Mouse (Mus musculus) MEL (cell line): ENCODE data around the gene Cltc. TPM values are rescaled to one million over a fixed set of nuclear protein-coding genes. Genes with fewer than 3 reads are reported as not detected.

Experiments used
- DNase-seq: peaks from one replicate; pipeline ENCODE4 v3.0.0; 2011; ENCODE audit warnings: low read depth, low spot score
- H3K27ac ChIP-seq: 2 replicates; pipeline ENCODE4 v1.5.1; 2012; ENCODE audit warnings: low read depth, mild to moderate bottlenecking, control low read depth, low read length, moderate library complexity; ENCODE audit not compliant: control insufficient read depth
- H3K27me3 ChIP-seq, 2 experiments: fragments of 150-350 bp in 1 of 2; sonication (generic) in 1 of 2; 2 replicates each; pipeline ENCODE4 v1.6.1; 2012; ENCODE audit warnings: low read length in 2 of 2, mild to moderate bottlenecking in 2 of 2, improper control_type of control experiment in 1 of 2, moderate library complexity in 1 of 2; ENCODE audit not compliant: insufficient read depth in 2 of 2, control insufficient read depth in 1 of 2
- H3K36me3 ChIP-seq, 2 experiments: 2 replicates each; pipeline ENCODE4 v1.6.1; 2012 to 2014; ENCODE audit warnings: low read length in 2 of 2, improper control_type of control experiment in 1 of 2, inconsistent platforms in 1 of 2, mild to moderate bottlenecking in 1 of 2; ENCODE audit not compliant: insufficient read depth in 2 of 2, control insufficient read depth in 1 of 2
- H3K4me1 ChIP-seq, 2 experiments: fragments of 150-350 bp in 1 of 2; sonication (generic) in 1 of 2; 2 replicates each; pipeline ENCODE4 v1.6.1; 2012; ENCODE audit warnings: low read length in 2 of 2, improper control_type of control experiment in 1 of 2, mild to moderate bottlenecking in 1 of 2; ENCODE audit not compliant: insufficient read depth in 2 of 2, control insufficient read depth in 1 of 2
- H3K4me3 ChIP-seq, 2 experiments: fragments of 150-350 bp in 1 of 2; sonication (generic) in 1 of 2; 2 replicates each; pipeline ENCODE4 v1.5.1; 2012; ENCODE audit warnings: low read depth in 2 of 2, low read length in 2 of 2, mild to moderate bottlenecking in 2 of 2, moderate library complexity in 2 of 2, control low read depth in 1 of 2, improper control_type of control experiment in 1 of 2; ENCODE audit not compliant: control insufficient read depth in 1 of 2, insufficient read depth in 1 of 2
- H3K79me2 ChIP-seq: 2 replicates; pipeline ENCODE4 v1.6.1; 2012; ENCODE audit warnings: mild to moderate bottlenecking, low read length, moderate library complexity; ENCODE audit not compliant: control insufficient read depth, poor library complexity, insufficient read depth
- H3K9ac ChIP-seq: 2 replicates; pipeline ENCODE4 v1.6.1; 2012; ENCODE audit warnings: low read depth, mild to moderate bottlenecking, control low read depth, low read length, moderate library complexity; ENCODE audit not compliant: control insufficient read depth, poor library complexity, severe bottlenecking
- H3K9me3 ChIP-seq: fragments of 150-350 bp; sonication (generic); replicated peaks from 2 replicates; pipeline ENCODE4 v1.6.1; 2012; ENCODE audit warnings: mild to moderate bottlenecking, low read length, improper control_type of control experiment, moderate library complexity; ENCODE audit not compliant: insufficient read depth
- CHD2 ChIP-seq: IDR thresholded peaks from 2 replicates; pipeline ENCODE4 v1.6.1; 2011; ENCODE audit warnings: low read length, improper control_type of control experiment
- CTCF ChIP-seq, 3 experiments: IDR thresholded peaks in 2 of 3; conservative IDR thresholded peaks in 1 of 3; 2 replicates each; pipeline ENCODE4 v1.5.1; 2011 to 2012; ENCODE audit warnings: low read length in 3 of 3, low read depth in 2 of 3, mild to moderate bottlenecking in 2 of 3, improper control_type of control experiment in 1 of 3, inconsistent platforms in 1 of 3, mixed read lengths in 1 of 3, moderate library complexity in 1 of 3; ENCODE audit not compliant: control insufficient read depth in 1 of 3, insufficient read depth in 1 of 3, poor library complexity in 1 of 3, severe bottlenecking in 1 of 3
- E2F4 ChIP-seq: IDR thresholded peaks from 2 replicates; pipeline ENCODE4 v1.6.1; 2011; ENCODE audit warnings: low read depth, low read length, improper control_type of control experiment, borderline replicate concordance
- ELF1 ChIP-seq: IDR thresholded peaks from 2 replicates; pipeline ENCODE4 v1.6.1; 2014; ENCODE audit warnings: low read depth, mild to moderate bottlenecking, inconsistent platforms, low read length, improper control_type of control experiment, moderate library complexity
- EP300 ChIP-seq, 2 experiments: IDR thresholded peaks; 2 replicates each; pipeline ENCODE4 v1.6.1; 2011; ENCODE audit warnings: improper control_type of control experiment in 2 of 2, low read length in 2 of 2, low read depth in 1 of 2, mild to moderate bottlenecking in 1 of 2
- ETS1 ChIP-seq: IDR thresholded peaks from 2 replicates; pipeline ENCODE4 v1.6.1; 2012; ENCODE audit warnings: low read depth, mild to moderate bottlenecking, inconsistent platforms, low read length, improper control_type of control experiment, moderate library complexity
- GATA1 ChIP-seq: IDR thresholded peaks from 2 replicates; pipeline ENCODE4 v1.6.1; 2011; ENCODE audit warnings: low read depth, low read length, improper control_type of control experiment
- HCFC1 ChIP-seq: IDR thresholded peaks from 2 replicates; pipeline ENCODE4 v1.6.1; 2012; ENCODE audit warnings: low read depth, mild to moderate bottlenecking, inconsistent platforms, low read length, improper control_type of control experiment, moderate library complexity
- JUND ChIP-seq: IDR thresholded peaks from 2 replicates; pipeline ENCODE4 v1.6.1; 2011; ENCODE audit warnings: low read depth, mild to moderate bottlenecking, improper control_type of control experiment, low read length
- MAFK ChIP-seq: IDR thresholded peaks from 2 replicates; pipeline ENCODE4 v1.6.1; 2011; ENCODE audit warnings: low read depth, mild to moderate bottlenecking, low read length, improper control_type of control experiment, borderline replicate concordance
- MAX ChIP-seq: IDR thresholded peaks from 2 replicates; pipeline ENCODE4 v1.6.1; 2011; ENCODE audit warnings: low read length, improper control_type of control experiment
- MAZ ChIP-seq: IDR thresholded peaks from 2 replicates; pipeline ENCODE4 v1.6.1; 2012; ENCODE audit warnings: low read depth, mild to moderate bottlenecking, inconsistent platforms, low read length, improper control_type of control experiment
- MEF2A ChIP-seq: IDR thresholded peaks from 2 replicates; pipeline ENCODE4 v1.6.1; 2014; ENCODE audit warnings: low read depth, mild to moderate bottlenecking, inconsistent platforms, low read length, improper control_type of control experiment; ENCODE audit not compliant: poor library complexity, insufficient replicate concordance, severe bottlenecking; ENCODE audit errors: extremely low read depth
- MXI1 ChIP-seq: IDR thresholded peaks from 2 replicates; pipeline ENCODE4 v1.6.1; 2011; ENCODE audit warnings: mild to moderate bottlenecking, low read depth, low read length, improper control_type of control experiment
- MYC ChIP-seq: IDR thresholded peaks from 2 replicates; pipeline ENCODE4 v1.6.1; 2011; ENCODE audit warnings: low read depth, mild to moderate bottlenecking, low read length, improper control_type of control experiment, moderate library complexity
- NELFE ChIP-seq: IDR thresholded peaks from 2 replicates; pipeline ENCODE4 v1.6.1; 2011; ENCODE audit warnings: low read depth, low read length, improper control_type of control experiment
- POLR2A ChIP-seq, 2 experiments: IDR thresholded peaks; 2 replicates each; pipeline ENCODE4 v1.6.1; 2011 to 2012; ENCODE audit warnings: low read length in 2 of 2, mild to moderate bottlenecking in 2 of 2, control low read depth in 1 of 2, improper control_type of control experiment in 1 of 2, low read depth in 1 of 2, moderate library complexity in 1 of 2; ENCODE audit not compliant: control insufficient read depth in 1 of 2, insufficient read depth in 1 of 2, poor library complexity in 1 of 2
- POLR2AphosphoS2 ChIP-seq: IDR thresholded peaks from 2 replicates; pipeline ENCODE4 v1.6.1; 2011; ENCODE audit warnings: low read length, improper control_type of control experiment
- POLR2AphosphoS5 ChIP-seq: IDR thresholded peaks from 2 replicates; pipeline ENCODE4 v1.6.1; 2012; ENCODE audit warnings: low read depth, borderline replicate concordance, mild to moderate bottlenecking, inconsistent platforms, low read length, moderate library complexity, mixed read lengths
- RAD21 ChIP-seq: IDR thresholded peaks from 2 replicates; pipeline ENCODE4 v1.6.1; 2011; ENCODE audit warnings: mild to moderate bottlenecking, low read depth, low read length, improper control_type of control experiment
- RCOR1 ChIP-seq: IDR thresholded peaks from 2 replicates; pipeline ENCODE4 v1.6.1; 2012; ENCODE audit warnings: low read depth, mild to moderate bottlenecking, inconsistent platforms, low read length, improper control_type of control experiment
- SIN3A ChIP-seq: IDR thresholded peaks from 2 replicates; pipeline ENCODE4 v1.6.1; 2012; ENCODE audit warnings: low read length, improper control_type of control experiment, inconsistent platforms
- SMC3 ChIP-seq: IDR thresholded peaks from 2 replicates; pipeline ENCODE4 v1.6.1; 2011; ENCODE audit warnings: low read depth, low read length, improper control_type of control experiment
- TAL1 ChIP-seq: IDR thresholded peaks from 2 replicates; pipeline ENCODE4 v1.6.1; 2012; ENCODE audit warnings: mild to moderate bottlenecking, inconsistent platforms, low read length, moderate library complexity, mixed read lengths
- TBP ChIP-seq: IDR thresholded peaks from 2 replicates; pipeline ENCODE4 v1.8.0; 2011; ENCODE audit warnings: low read depth, low read length, improper control_type of control experiment
- TCF12 ChIP-seq: IDR thresholded peaks from 2 replicates; pipeline ENCODE4 v1.6.1; 2014; ENCODE audit warnings: low read depth, mild to moderate bottlenecking, inconsistent platforms, low read length, improper control_type of control experiment, moderate library complexity
- UBTF ChIP-seq: IDR thresholded peaks from 2 replicates; pipeline ENCODE4 v1.6.1; 2012; ENCODE audit warnings: low read depth, mild to moderate bottlenecking, inconsistent platforms, low read length, improper control_type of control experiment, moderate library complexity, borderline replicate concordance; ENCODE audit not compliant: insufficient read depth
- USF1 ChIP-seq: IDR thresholded peaks from 2 replicates; pipeline ENCODE4 v1.6.1; 2014; ENCODE audit warnings: low read depth, mild to moderate bottlenecking, inconsistent platforms, low read length, improper control_type of control experiment, moderate library complexity
- USF2 ChIP-seq, 2 experiments: IDR thresholded peaks; 2 replicates each; pipeline ENCODE4 v1.6.1; 2011 to 2012; ENCODE audit warnings: improper control_type of control experiment in 2 of 2, low read length in 2 of 2, borderline replicate concordance in 1 of 2, inconsistent platforms in 1 of 2, low read depth in 1 of 2, mild to moderate bottlenecking in 1 of 2; ENCODE audit not compliant: insufficient read depth in 1 of 2
- ZKSCAN1 ChIP-seq: IDR thresholded peaks from 2 replicates; pipeline ENCODE4 v1.6.1; 2012; ENCODE audit warnings: low read depth, mild to moderate bottlenecking, inconsistent platforms, low read length, improper control_type of control experiment, moderate library complexity
- ZMIZ1 ChIP-seq: IDR thresholded peaks from 2 replicates; pipeline ENCODE4 v1.6.1; 2012; ENCODE audit warnings: low read depth, mild to moderate bottlenecking, inconsistent platforms, low read length, improper control_type of control experiment, moderate library complexity
- polyA plus RNA-seq, 2 experiments: library from polyadenylated mRNA; stranded (reverse) in 1 of 2; unstranded in 1 of 2; fragments of >175 nt in 1 of 2; fragments of >200 nt in 1 of 2; gene quantifications; 2 replicates each; pipeline versions ENCODE4 v1.2.1 to v1.2.4; 2012; ENCODE audit warnings: low replicate concordance in 2 of 2, low read depth in 1 of 2; ENCODE audit not compliant: insufficient read length in 2 of 2, insufficient read depth in 1 of 2, missing spikeins in 1 of 2
- total RNA-seq: library from RNA; depleted of rRNA; stranded (reverse); fragments of 300-350 nt; gene quantifications from 2 replicates; pipeline ENCODE4 v1.2.3, GENCODE M21; 2012

Gene Cltc
- total and polyA plus RNA-seq, 3 experiments = 149 to 300 (median 205) TPM

GRCm38 (mm10) chr11:86691956-86692355 is 65.4 kb downstream of the Cltc start:
- no peaks in the 10 kb centered on the region for H3K27me3 ChIP-seq
- peaks cover 8 to 11% of the 10 kb centered on the region in 2 experiments; a peak in 3 of 4 replicates for H3K4me1 ChIP-seq
- peak in 1 of 3 experiments; percentile 10; a peak in 1 of 6 replicates for TF ChIP-seq CTCF (IDR thresholded peaks at IDR 0.05 in 2 of 3, conservative IDR thresholded peaks at IDR 0.05 in 1 of 3; ENCODE audit: control insufficient read depth in 1 of 3, insufficient read depth in 1 of 3, low read depth in 2 of 3, low read length in 3 of 3, poor library complexity in 1 of 3, severe bottlenecking in 1 of 3)
- peak; percentile 58 for TF ChIP-seq POLR2AphosphoS2
- TF ChIP-seq SMC3 = peak; percentile 16; the same call in 1 of the 2 replicates
- TF ChIP-seq RCOR1 = no peak
- peak; percentile 46 for DNase-seq
- H3K36me3 ChIP-seq = peaks cover 44 to 60% of the 10 kb centered on the region in 2 experiments
- H3K4me3 ChIP-seq = no peak overlapping the region
- peak overlapping the region; percentile 94 for H3K27ac ChIP-seq
- peak overlapping the region; percentile 50 for H3K9ac ChIP-seq
- H3K9me3 ChIP-seq = no peaks in the 10 kb centered on the region
- H3K79me2 ChIP-seq = peaks cover 17% of the 10 kb centered on the region

GRCm38 (mm10) chr11:86691482-86691881 is 65.9 kb downstream of the Cltc start:
- Histone ChIP-seq H3K4me3 (no peak overlapping the region), H3K9me3 (no peaks in the 10 kb centered on the region), H3K4me1 (peaks cover 8 to 11% of the 10 kb centered on the region in 2 experiments), H3K27ac (peak overlapping the region; percentile 94), H3K27me3 (no peaks in the 10 kb centered on the region), H3K9ac (peak overlapping the region; percentile 50), H3K79me2 (peaks cover 19% of the 10 kb centered on the region), H3K36me3 (peaks cover 47 to 55% of the 10 kb centered on the region in 2 experiments)
- peak; percentile 83 for DNase-seq
- TF ChIP-seq ZMIZ1 (peak; percentile 31; the same call in 1 of the 2 replicates), USF2 (IDR thresholded peaks at IDR 0.05; ENCODE audit: borderline replicate concordance in 1 of 2, insufficient read depth in 1 of 2, low read depth in 1 of 2, low read length in 2 of 2) (no peak), HCFC1 (no peak), JUND (no peak), TCF12 (peak; percentile 44; the same call in 1 of the 2 replicates), POLR2AphosphoS5 (no peak), ETS1 (peak; percentile 81), MYC (no peak), E2F4 (no peak), RCOR1 (no peak), EP300 (IDR thresholded peaks at IDR 0.05; ENCODE audit: low read depth in 1 of 2, low read length in 2 of 2) (peak in 1 of 2 experiments; percentile 77; a peak in 2 of 4 replicates), GATA1 (no peak), MXI1 (peak; percentile 37; the same call in 1 of the 2 replicates), MAX (no peak), MAZ (no peak), POLR2A (IDR thresholded peaks at IDR 0.05; ENCODE audit: control insufficient read depth in 1 of 2, insufficient read depth in 1 of 2, low read depth in 1 of 2, low read length in 2 of 2, poor library complexity in 1 of 2) (no peak), CHD2 (no peak), UBTF (no peak), SMC3 (no peak; the same call in 1 of the 2 replicates), RAD21 (no peak), MEF2A (peak; percentile 48; the same call in 1 of the 2 replicates), TAL1 (no peak), NELFE (no peak), TBP (no peak), SIN3A (peak; percentile 56; the same call in 1 of the 2 replicates), ELF1 (no peak), CTCF (IDR thresholded peaks at IDR 0.05 in 2 of 3, conservative IDR thresholded peaks at IDR 0.05 in 1 of 3; ENCODE audit: control insufficient read depth in 1 of 3, insufficient read depth in 1 of 3, low read depth in 2 of 3, low read length in 3 of 3, poor library complexity in 1 of 3, severe bottlenecking in 1 of 3) (no peak), ZKSCAN1 (no peak), MAFK (0 out of 2 replicates have a peak, but pooled peaks have one; percentile 58), USF1 (no peak)
